Mouse (Mus musculus): ENCODE measurements around the gene Flcn. TPM values are rescaled to one million over a fixed set of nuclear protein-coding genes. Genes with fewer than 3 reads are reported as not detected.

Gene Flcn
- polyA plus RNA-seq (2012; rRNA removed): 81.1 and 88.2 TPM in 2 replicates

DNA sequence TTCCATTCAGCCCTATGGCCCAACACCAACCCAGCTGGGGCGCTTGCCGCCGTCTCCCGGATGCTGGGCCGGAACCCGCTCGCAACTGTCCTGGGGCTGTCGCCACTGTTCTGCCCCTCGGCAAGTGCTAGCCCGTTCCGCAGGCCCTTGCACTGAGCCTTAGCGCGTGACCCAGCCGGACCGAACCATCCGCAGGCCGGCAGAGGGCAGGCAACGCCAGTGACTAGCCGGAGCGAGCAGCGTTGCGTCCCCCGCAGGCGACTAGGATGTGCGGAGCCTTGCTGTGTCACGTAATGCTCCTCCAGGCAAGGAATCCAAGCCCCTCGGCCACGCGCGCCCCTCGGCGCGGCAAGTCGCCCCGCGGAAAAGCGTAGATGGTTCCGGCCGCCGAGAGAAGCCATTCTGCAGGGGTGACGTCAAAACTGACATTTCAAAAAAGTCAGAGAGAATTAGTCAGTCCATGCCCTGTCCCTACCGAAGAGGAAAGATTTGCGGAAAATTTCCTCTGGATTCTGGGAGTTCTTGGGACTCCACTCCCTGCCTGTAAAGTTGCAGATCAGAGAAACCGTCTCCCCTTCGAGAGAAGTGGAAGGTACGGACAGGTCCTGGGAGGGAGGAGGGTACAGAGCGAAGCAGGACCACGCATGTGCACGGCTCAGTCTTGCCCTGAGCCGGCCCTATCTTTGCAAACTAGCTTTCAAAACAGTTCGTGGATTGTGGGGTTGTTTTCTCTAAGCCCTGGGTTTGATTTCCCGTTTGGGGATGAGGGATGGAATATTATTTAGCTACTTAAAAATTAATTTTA is at the start of gene Flcn:
TSS of gene Flcn (minus strand) at position 347 of the 805 bp plus-strand sequence.
- Histone ChIP-seq H3K27me3 (ENCODE audit: control insufficient read depth, insufficient read depth, low read length) (no peaks in the 10 kb centered on the region), H3K4me3 (replicated peaks; ENCODE audit: insufficient read depth, low read depth, low read length) (peak within 1 kb of the TSS; percentile 84), H3K4me1 (ENCODE audit: control insufficient read depth, insufficient read depth, low read length) (peaks cover 29% of the 10 kb centered on the region), H3K27ac (ENCODE audit: insufficient read depth, low read length) (peak within 1 kb of the TSS; percentile 99)
- DNase-seq: peak; percentile 91 to 94
- WGBS: under 1% methylated on average over 52 of the region's 52 CpGs
- peak; percentile 97 for TF ChIP-seq POLR2A (IDR thresholded peaks at IDR 0.05; ENCODE audit: borderline replicate concordance, insufficient read depth, low read length)
- no peak for TF ChIP-seq CTCF (IDR thresholded peaks at IDR 0.05; ENCODE audit: borderline replicate concordance, insufficient read depth, low read depth, low read length)

GRCm38 (mm10) chr11:59852865-59853264 is 43.0 kb upstream of the Flcn start:
- WGBS: 73% methylated on average over 3 of the region's 3 CpGs
- no peak for TF ChIP-seq CTCF (IDR thresholded peaks at IDR 0.05; ENCODE audit: borderline replicate concordance, insufficient read depth, low read depth, low read length)

GRCm38 (mm10) chr11:59847891-59848884 is 38.4 kb upstream of the Flcn start:
- DNase-seq: peak; percentile 84
- peak overlapping the region; percentile 85 for H3K4me3 ChIP-seq (replicated peaks; ENCODE audit: insufficient read depth, low read depth, low read length)
- WGBS: under 1% methylated on average over 69 of the region's 69 CpGs
- TF ChIP-seq CTCF (IDR thresholded peaks at IDR 0.05; ENCODE audit: borderline replicate concordance, insufficient read depth, low read depth, low read length) (no peak), POLR2A (IDR thresholded peaks at IDR 0.05; ENCODE audit: borderline replicate concordance, insufficient read depth, low read length) (peak; percentile 64; the same call in 1 of the 2 replicates)
- no peaks in the 10 kb centered on the region for H3K4me1 ChIP-seq (ENCODE audit: control insufficient read depth, insufficient read depth, low read length)
- H3K27ac ChIP-seq (ENCODE audit: insufficient read depth, low read length): peak overlapping the region; percentile 77
- H3K27me3 ChIP-seq (ENCODE audit: control insufficient read depth, insufficient read depth, low read length): no peaks in the 10 kb centered on the region

More at GRCm38 (mm10) chr11:59852865-59853264, 43.0 kb upstream of the Flcn start:
- H3K27me3 ChIP-seq (ENCODE audit: control insufficient read depth, insufficient read depth, low read length): no peaks in the 10 kb centered on the region
- DNase-seq: no peak
- no peak overlapping the region for H3K4me3 ChIP-seq (replicated peaks; ENCODE audit: insufficient read depth, low read depth, low read length)
- H3K27ac ChIP-seq (ENCODE audit: insufficient read depth, low read length): no peak overlapping the region
- no peaks in the 10 kb centered on the region for H3K4me1 ChIP-seq (ENCODE audit: control insufficient read depth, insufficient read depth, low read length)

DNA sequence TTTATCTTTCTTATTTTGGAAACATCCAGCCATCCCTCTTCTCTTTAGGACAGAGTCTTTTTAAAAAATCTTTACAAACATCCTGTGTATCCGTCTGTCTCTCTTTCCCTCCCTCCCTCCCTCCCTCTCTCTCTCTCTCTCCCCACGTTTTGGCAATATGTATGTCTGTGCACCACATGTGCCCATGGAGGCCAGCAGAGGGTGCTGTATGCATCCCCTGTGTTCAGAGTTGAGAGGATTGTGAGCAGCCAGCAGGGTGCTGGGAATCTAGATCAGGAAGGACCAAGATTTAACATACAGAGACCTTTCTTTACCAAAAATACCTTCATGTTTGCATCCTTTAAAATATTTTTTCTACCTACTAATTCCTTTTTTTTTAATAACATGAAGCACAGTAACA is 37.3 kb upstream of the Flcn start:
- DNase-seq: peak; percentile 57 to 71
- Histone ChIP-seq H3K27me3 (ENCODE audit: control insufficient read depth, insufficient read depth, low read length) (no peaks in the 10 kb centered on the region), H3K27ac (ENCODE audit: insufficient read depth, low read length) (no peak overlapping the region), H3K4me3 (replicated peaks; ENCODE audit: insufficient read depth, low read depth, low read length) (no peak overlapping the region), H3K4me1 (ENCODE audit: control insufficient read depth, insufficient read depth, low read length) (no peaks in the 10 kb centered on the region)
- TF ChIP-seq CTCF (IDR thresholded peaks at IDR 0.05; ENCODE audit: borderline replicate concordance, insufficient read depth, low read depth, low read length) (peak; percentile 63), POLR2A (IDR thresholded peaks at IDR 0.05; ENCODE audit: borderline replicate concordance, insufficient read depth, low read length) (no peak)
- 0% methylated on average over 2 of the region's 2 CpGs for WGBS

DNA sequence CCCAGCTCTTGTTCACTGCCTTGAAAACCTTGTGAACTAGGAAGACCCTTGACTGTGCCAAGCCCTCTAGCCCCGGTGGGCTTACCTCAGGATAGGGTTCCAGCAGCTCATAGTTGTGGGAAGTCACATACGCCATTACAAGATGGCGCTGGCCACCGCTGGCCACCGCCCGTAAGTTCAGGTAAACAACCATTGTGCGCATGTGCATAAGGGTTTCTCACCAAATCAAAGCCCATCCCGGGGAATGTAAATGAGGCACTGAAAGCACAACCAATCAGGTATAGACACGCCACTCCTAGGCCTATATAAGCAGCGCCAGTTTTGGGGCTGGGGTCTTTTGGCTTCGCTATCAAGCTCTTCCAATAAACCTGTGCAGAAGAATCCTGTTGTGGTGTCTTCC is 36.5 kb upstream of the Flcn start:
- 97% methylated on average over 11 of the region's 11 CpGs for WGBS
- no peak for DNase-seq
- no peak overlapping the region for H3K27ac ChIP-seq (ENCODE audit: insufficient read depth, low read length)
- TF ChIP-seq POLR2A (IDR thresholded peaks at IDR 0.05; ENCODE audit: borderline replicate concordance, insufficient read depth, low read length) (no peak), CTCF (IDR thresholded peaks at IDR 0.05; ENCODE audit: borderline replicate concordance, insufficient read depth, low read depth, low read length) (no peak)
- H3K4me1 ChIP-seq (ENCODE audit: control insufficient read depth, insufficient read depth, low read length): no peaks in the 10 kb centered on the region
- no peak overlapping the region for H3K4me3 ChIP-seq (replicated peaks; ENCODE audit: insufficient read depth, low read depth, low read length)
- no peaks in the 10 kb centered on the region for H3K27me3 ChIP-seq (ENCODE audit: control insufficient read depth, insufficient read depth, low read length)

GRCm38 (mm10) chr11:59839459-59840126 is 29.8 kb upstream of the Flcn start, which contains the start of gene Cops3:
Gene Cops3 (minus strand): TSS chr11:59839838.
- H3K4me1 ChIP-seq (ENCODE audit: control insufficient read depth, insufficient read depth, low read length): peaks cover 6% of the 10 kb centered on the region; the same call in 1 of the 2 replicates
- DNase-seq: peak; percentile 94 to 97
- no peaks in the 10 kb centered on the region for H3K27me3 ChIP-seq (ENCODE audit: control insufficient read depth, insufficient read depth, low read length)
- H3K27ac ChIP-seq (ENCODE audit: insufficient read depth, low read length): peak within 1 kb of the TSS; percentile 93
- TF ChIP-seq CTCF (IDR thresholded peaks at IDR 0.05; ENCODE audit: borderline replicate concordance, insufficient read depth, low read depth, low read length): no peak
- TF ChIP-seq POLR2A (IDR thresholded peaks at IDR 0.05; ENCODE audit: borderline replicate concordance, insufficient read depth, low read length): peak; percentile 59; the same call in 1 of the 2 replicates
- peak within 1 kb of the TSS; percentile 81 for H3K4me3 ChIP-seq (replicated peaks; ENCODE audit: insufficient read depth, low read depth, low read length)
- WGBS: under 1% methylated on average over 43 of the region's 43 CpGs

GRCm38 (mm10) chr11:59839008-59839458 is 29.2 kb upstream of the Flcn start, which contains the start of gene Nt5m:
Gene Nt5m (plus strand): TSS chr11:59839447.
- Histone ChIP-seq H3K27me3 (ENCODE audit: control insufficient read depth, insufficient read depth, low read length) (no peaks in the 10 kb centered on the region), H3K27ac (ENCODE audit: insufficient read depth, low read length) (peak within 1 kb of the TSS; percentile 93), H3K4me3 (replicated peaks; ENCODE audit: insufficient read depth, low read depth, low read length) (peak within 1 kb of the TSS; percentile 81), H3K4me1 (ENCODE audit: control insufficient read depth, insufficient read depth, low read length) (peaks cover 6% of the 10 kb centered on the region; the same call in 1 of the 2 replicates)
- TF ChIP-seq POLR2A (IDR thresholded peaks at IDR 0.05; ENCODE audit: borderline replicate concordance, insufficient read depth, low read length): peak; percentile 21; the same call in 1 of the 2 replicates
- TF ChIP-seq CTCF (IDR thresholded peaks at IDR 0.05; ENCODE audit: borderline replicate concordance, insufficient read depth, low read depth, low read length): no peak
- WGBS: 2% methylated on average over 21 of the region's 24 CpGs
- DNase-seq: peak; percentile 94 to 95
